Mouse (Mus musculus) neural tube, embryonic 14.5 days (tissue): ENCODE measurements around the gene Slc2a13. TPM values are rescaled to one million over a fixed set of nuclear protein-coding genes. Genes with fewer than 3 reads are reported as not detected.

Experiments used
- ATAC-seq: fragments of 200-750 bp; cut with Nextera tagmentation; 2 replicates; pipeline ENCODE4 v1.8.0; 2017; ENCODE audit warnings: low read depth, mild to moderate bottlenecking, moderate TSS enrichment, moderate library complexity
- H3K27ac ChIP-seq: fragments of 300-500 bp; sonication (generic); 2 replicates; pipeline ENCODE4 v1.5.1; 2014; ENCODE audit warnings: low read depth, mild to moderate bottlenecking, control low read depth, low read length, moderate library complexity, mixed read lengths
- H3K27me3 ChIP-seq: fragments of 300-500 bp; sonication (generic); 2 replicates; pipeline ENCODE4 v1.6.1; 2014; ENCODE audit warnings: low read length; ENCODE audit not compliant: control insufficient read depth, insufficient read depth
- H3K36me3 ChIP-seq: fragments of 300-500 bp; sonication (generic); 2 replicates; pipeline ENCODE4 v1.6.1; 2014; ENCODE audit warnings: low read length, mixed read lengths; ENCODE audit not compliant: control insufficient read depth, insufficient read depth
- H3K4me1 ChIP-seq: fragments of 300-500 bp; sonication (generic); 2 replicates; pipeline ENCODE4 v1.6.1; 2014; ENCODE audit warnings: low read length; ENCODE audit not compliant: control insufficient read depth, insufficient read depth
- H3K4me2 ChIP-seq: fragments of 300-500 bp; sonication (generic); 2 replicates; pipeline ENCODE4 v1.6.1; 2014; ENCODE audit warnings: mild to moderate bottlenecking, low read depth, low read length, control low read depth
- H3K4me3 ChIP-seq: fragments of 300-500 bp; sonication (generic); 2 replicates; pipeline ENCODE4 v1.5.1; 2014; ENCODE audit warnings: low read depth, low read length, control low read depth, mixed read lengths
- H3K9ac ChIP-seq: fragments of 300-500 bp; sonication (generic); replicated peaks from 2 replicates; pipeline ENCODE4 v1.6.1; 2014; ENCODE audit warnings: low read depth, mild to moderate bottlenecking, control low read depth, low read length, mixed read lengths
- H3K9me3 ChIP-seq: fragments of 300-500 bp; sonication (generic); 2 replicates; pipeline ENCODE4 v1.6.1; 2016; ENCODE audit warnings: low read length; ENCODE audit not compliant: control insufficient read depth
- WGBS: fragments of 180-500 bp; shearing (Covaris S2); extraction: QIAGEN DNeasy Blood & Tissue Kit; methylation state at CpG from one replicate; pipeline ENCODE4 v1.1.7; 2014; 5-methylcytosine and 5-hydroxymethylcytosine counted together
- polyA plus RNA-seq: library from polyadenylated mRNA; unstranded; fragments of >200 nt; fragmentation: Nextera tagmentation; extraction: Ambion mirVana; gene quantifications from 2 replicates; pipeline ENCODE4 v1.2.1, GENCODE M21; 2014

Slc2a13 gene
- polyA plus RNA-seq, 1 experiment from 2014 or later, result 8.8 TPM

- Histone ChIP-seq H3K27ac (no peak overlapping the region), H3K27me3 (no peaks in the 10 kb centered on the region), H3K4me3 (no peak overlapping the region), H3K36me3 (no peaks in the 10 kb centered on the region), H3K4me1 (no peaks in the 10 kb centered on the region), H3K9me3 (no peaks in the 10 kb centered on the region), H3K4me2 (no peak overlapping the region), H3K9ac (no peak overlapping the region)
- WGBS, result 95% methylated on average over 7 of the region's 7 CpGs
- ATAC-seq, result no peak
Measured at GRCm38 (mm10) chr15:91282822-91283221, 290.2 kb downstream of the Slc2a13 start.

GRCm38 (mm10) chr15:91281521-91281920 is 291.5 kb downstream of the Slc2a13 start:
- WGBS, result 84% methylated on average over 5 of the region's 5 CpGs
- H3K4me3 ChIP-seq, result no peak overlapping the region
- H3K27ac ChIP-seq, result no peak overlapping the region
- H3K36me3 ChIP-seq, result no peaks in the 10 kb centered on the region
- H3K4me2 ChIP-seq, result no peak overlapping the region
- H3K9ac ChIP-seq, result no peak overlapping the region
- no peaks in the 10 kb centered on the region for H3K27me3 ChIP-seq
- no peak for ATAC-seq
- H3K9me3 ChIP-seq, result no peaks in the 10 kb centered on the region
- H3K4me1 ChIP-seq, result no peaks in the 10 kb centered on the region

- Histone ChIP-seq H3K9ac (no peak overlapping the region), H3K36me3 (no peaks in the 10 kb centered on the region), H3K27ac (no peak overlapping the region), H3K27me3 (no peaks in the 10 kb centered on the region), H3K4me2 (no peak overlapping the region), H3K4me1 (no peaks in the 10 kb centered on the region), H3K9me3 (no peaks in the 10 kb centered on the region), H3K4me3 (no peak overlapping the region)
- no peak for ATAC-seq
- 95% methylated on average over 5 of the region's 5 CpGs for WGBS
Measured at GRCm38 (mm10) chr15:91279571-91279970, 293.5 kb downstream of the Slc2a13 start.

- H3K27me3 ChIP-seq, result no peaks in the 10 kb centered on the region
- no peak overlapping the region for H3K27ac ChIP-seq
- H3K36me3 ChIP-seq, result no peaks in the 10 kb centered on the region
- H3K4me1 ChIP-seq, result no peaks in the 10 kb centered on the region
- no peak for ATAC-seq
- H3K9me3 ChIP-seq, result no peaks in the 10 kb centered on the region
- no peak overlapping the region for H3K4me2 ChIP-seq
- H3K9ac ChIP-seq, result no peak overlapping the region
- WGBS, result 77% methylated on average over 3 of the region's 3 CpGs
- no peak overlapping the region for H3K4me3 ChIP-seq
Measured at GRCm38 (mm10) chr15:91275961-91276360, 297.1 kb downstream of the Slc2a13 start.

- no peak overlapping the region for H3K4me3 ChIP-seq
- no peak overlapping the region for H3K27ac ChIP-seq
- no peaks in the 10 kb centered on the region for H3K9me3 ChIP-seq
- H3K9ac ChIP-seq, result no peak overlapping the region
- no peaks in the 10 kb centered on the region for H3K27me3 ChIP-seq
- H3K36me3 ChIP-seq, result no peaks in the 10 kb centered on the region
- H3K4me2 ChIP-seq, result no peak overlapping the region
- no peaks in the 10 kb centered on the region for H3K4me1 ChIP-seq
- WGBS, result 88% methylated on average over 4 of the region's 4 CpGs
- no peak for ATAC-seq
Measured at GRCm38 (mm10) chr15:91268532-91268931, 304.5 kb downstream of the Slc2a13 start.

GRCm38 (mm10) chr15:91263926-91264325 is 309.1 kb downstream of the Slc2a13 start:
- Histone ChIP-seq H3K27me3 (no peaks in the 10 kb centered on the region), H3K4me1 (no peaks in the 10 kb centered on the region), H3K9me3 (no peaks in the 10 kb centered on the region), H3K9ac (no peak overlapping the region), H3K27ac (no peak overlapping the region), H3K4me2 (no peak overlapping the region), H3K4me3 (no peak overlapping the region), H3K36me3 (no peaks in the 10 kb centered on the region)
- WGBS, result 86% methylated on average over 1 of the region's 1 CpGs
- ATAC-seq, result no peak

- no peaks in the 10 kb centered on the region for H3K4me1 ChIP-seq
- no peak overlapping the region for H3K4me2 ChIP-seq
- H3K9ac ChIP-seq, result no peak overlapping the region
- no peak overlapping the region for H3K4me3 ChIP-seq
- H3K27me3 ChIP-seq, result no peaks in the 10 kb centered on the region
- 59% methylated on average over 5 of the region's 5 CpGs for WGBS
- H3K36me3 ChIP-seq, result no peaks in the 10 kb centered on the region
- H3K9me3 ChIP-seq, result no peaks in the 10 kb centered on the region
- H3K27ac ChIP-seq, result peak overlapping the region; percentile 28; the same call in 1 of the 2 replicates
- peak; percentile 87; the same call in 1 of the 2 replicates for ATAC-seq
Measured at GRCm38 (mm10) chr15:91260578-91260977, 312.5 kb downstream of the Slc2a13 start.

GRCm38 (mm10) chr15:91257140-91257539 is 315.9 kb downstream of the Slc2a13 start:
- H3K27me3 ChIP-seq, result no peaks in the 10 kb centered on the region
- no peaks in the 10 kb centered on the region for H3K36me3 ChIP-seq
- no peak overlapping the region for H3K4me2 ChIP-seq
- no peaks in the 10 kb centered on the region for H3K4me1 ChIP-seq
- H3K9me3 ChIP-seq, result no peaks in the 10 kb centered on the region
- H3K4me3 ChIP-seq, result no peak overlapping the region
- H3K9ac ChIP-seq, result no peak overlapping the region
- no peak overlapping the region for H3K27ac ChIP-seq
- ATAC-seq, result no peak
- WGBS, result 74% methylated on average over 11 of the region's 11 CpGs

GRCm38 (mm10) chr15:91255308-91255707 is 317.8 kb downstream of the Slc2a13 start:
- WGBS, result 91% methylated on average over 2 of the region's 2 CpGs
- H3K4me3 ChIP-seq, result no peak overlapping the region

GRCm38 (mm10) chr15:91252956-91253355 is 320.1 kb downstream of the Slc2a13 start:
- Histone ChIP-seq H3K9ac (no peak overlapping the region), H3K4me2 (no peak overlapping the region), H3K4me3 (no peak overlapping the region), H3K27ac (no peak overlapping the region), H3K9me3 (no peaks in the 10 kb centered on the region), H3K36me3 (no peaks in the 10 kb centered on the region), H3K4me1 (no peaks in the 10 kb centered on the region), H3K27me3 (no peaks in the 10 kb centered on the region)
- 67% methylated on average over 8 of the region's 8 CpGs for WGBS
- no peak for ATAC-seq

More at GRCm38 (mm10) chr15:91255308-91255707, 317.8 kb downstream of the Slc2a13 start:
- no peaks in the 10 kb centered on the region for H3K4me1 ChIP-seq
- no peak overlapping the region for H3K4me2 ChIP-seq
- H3K27ac ChIP-seq, result no peak overlapping the region
- H3K36me3 ChIP-seq, result no peaks in the 10 kb centered on the region
- no peak overlapping the region for H3K9ac ChIP-seq
- no peaks in the 10 kb centered on the region for H3K9me3 ChIP-seq
- no peak for ATAC-seq
- H3K27me3 ChIP-seq, result no peaks in the 10 kb centered on the region
